Mouse (Mus musculus) C2C12 (cell line): ENCODE data around the gene Gm20388. TPM values are rescaled to one million over a fixed set of nuclear protein-coding genes. Genes with fewer than 3 reads are reported as not detected.

Experiments used
- H3K27me3 ChIP-seq: one replicate; pipeline ENCODE4 v1.6.1; 2011; ENCODE audit not compliant: control insufficient read depth, insufficient read depth, insufficient read length
- H3K36me3 ChIP-seq: one replicate; pipeline ENCODE4 v1.6.1; 2011; ENCODE audit not compliant: control insufficient read depth, insufficient read depth
- H3K4me3 ChIP-seq: one replicate; pipeline ENCODE4 v1.5.1; 2011; ENCODE audit warnings: mild to moderate bottlenecking, control low read depth; ENCODE audit not compliant: poor library complexity, insufficient read depth, severe bottlenecking
- H3K79me2 ChIP-seq: one replicate; pipeline ENCODE4 v1.6.1; 2011; ENCODE audit not compliant: control insufficient read depth, insufficient read depth
- H3K79me3 ChIP-seq: one replicate; pipeline ENCODE4 v1.6.1; 2011; ENCODE audit warnings: low read depth, control low read depth
- H3ac ChIP-seq: one replicate; pipeline ENCODE3; 2011; ENCODE audit warnings: low read depth; ENCODE audit not compliant: control insufficient read depth, insufficient read length
- CEBPB ChIP-seq: IDR thresholded peaks from one replicate; pipeline ENCODE4 v1.6.1; 2011; ENCODE audit warnings: low read depth, mild to moderate bottlenecking, control low read depth, moderate library complexity
- CTCF ChIP-seq: IDR thresholded peaks from one replicate; pipeline ENCODE4 v1.5.1; 2011; ENCODE audit not compliant: control insufficient read depth, insufficient read depth, insufficient read length
- FOSL1 ChIP-seq: IDR thresholded peaks from one replicate; pipeline ENCODE4 v1.8.0; 2011; ENCODE audit warnings: mild to moderate bottlenecking, low read length; ENCODE audit not compliant: poor library complexity, insufficient read depth, severe bottlenecking
- MAX ChIP-seq: IDR thresholded peaks from one replicate; pipeline ENCODE4 v1.6.1; 2011; ENCODE audit warnings: mild to moderate bottlenecking, control low read depth
- MYOD1 ChIP-seq: IDR thresholded peaks from one replicate; pipeline ENCODE4 v1.6.1; 2011; ENCODE audit warnings: low read depth; ENCODE audit not compliant: control insufficient read depth, insufficient read length
- MYOG ChIP-seq: IDR thresholded peaks from one replicate; pipeline ENCODE4 v1.6.1; 2011; ENCODE audit not compliant: control insufficient read depth, insufficient read length; ENCODE audit errors: extremely low read depth
- USF1 ChIP-seq: IDR thresholded peaks from one replicate; pipeline ENCODE4 v1.6.1; 2011; ENCODE audit warnings: low read depth, mild to moderate bottlenecking, control low read depth, moderate library complexity
- polyA plus RNA-seq: library from polyadenylated mRNA; unstranded; fragments of >200 nt; fragmentation: generic; extraction: Trizol; gene quantifications from one replicate; pipeline ENCODE4 v1.2.1, GENCODE M21; 2012; ENCODE audit warnings: missing spikeins

Gm20388 gene
- polyA plus RNA-seq, 1 experiment: 15.0 TPM

- Histone ChIP-seq H3K79me3 (no peaks in the 10 kb centered on the region), H3K4me3 (no peak overlapping the region), H3K36me3 (no peaks in the 10 kb centered on the region), H3ac (no peak overlapping the region), H3K79me2 (peaks cover 7% of the 10 kb centered on the region), H3K27me3 (no peaks in the 10 kb centered on the region)
- TF ChIP-seq MAX (no peak), CTCF (no peak), MYOD1 (no peak), MYOG (no peak), USF1 (no peak), CEBPB (no peak)
Measured at GRCm38 (mm10) chr8:123801538-123801937, 3890.9 kb downstream of the Gm20388 start.

GRCm38 (mm10) chr8:123803639-123804038 is 3893.0 kb downstream of the Gm20388 start:
- no peak overlapping the region for H3K4me3 ChIP-seq
- no peaks in the 10 kb centered on the region for H3K36me3 ChIP-seq
- no peak overlapping the region for H3ac ChIP-seq
- H3K79me3 ChIP-seq: no peaks in the 10 kb centered on the region
- no peak for TF ChIP-seq MAX
- no peak for TF ChIP-seq MYOD1
- no peak for TF ChIP-seq FOSL1
- no peak for TF ChIP-seq CTCF
- TF ChIP-seq CEBPB: no peak
- no peak for TF ChIP-seq USF1
- no peak for TF ChIP-seq MYOG
- H3K79me2 ChIP-seq: peaks cover 28% of the 10 kb centered on the region
- no peaks in the 10 kb centered on the region for H3K27me3 ChIP-seq

- Histone ChIP-seq H3K27me3 (no peaks in the 10 kb centered on the region), H3K4me3 (no peak overlapping the region), H3K79me3 (no peaks in the 10 kb centered on the region), H3K79me2 (peaks cover 35% of the 10 kb centered on the region), H3K36me3 (no peaks in the 10 kb centered on the region), H3ac (no peak overlapping the region)
- TF ChIP-seq USF1 (no peak), CTCF (no peak), CEBPB (no peak), FOSL1 (no peak), MYOD1 (no peak), MYOG (no peak), MAX (no peak)
Measured at GRCm38 (mm10) chr8:123804586-123804985, 3893.9 kb downstream of the Gm20388 start.

- Histone ChIP-seq H3ac (peak overlapping the region; percentile 28), H3K4me3 (peak overlapping the region; percentile 65), H3K27me3 (no peaks in the 10 kb centered on the region), H3K36me3 (no peaks in the 10 kb centered on the region), H3K79me2 (peaks cover 35% of the 10 kb centered on the region), H3K79me3 (no peaks in the 10 kb centered on the region)
- TF ChIP-seq MYOD1 (no peak), MYOG (no peak)
Measured at GRCm38 (mm10) chr8:123805209-123805717, 3894.6 kb downstream of the Gm20388 start.

GRCm38 (mm10) chr8:123805718-123806373 is 3895.2 kb downstream of the Gm20388 start, which contains the start of gene Rab4a:
TSS of gene Rab4a (plus strand) at chr8:123805985.
- peaks cover 35% of the 10 kb centered on the region for H3K79me2 ChIP-seq
- H3K4me3 ChIP-seq: peak within 1 kb of the TSS; percentile 65
- no peaks in the 10 kb centered on the region for H3K27me3 ChIP-seq
- TF ChIP-seq FOSL1 (no peak), CTCF (no peak), MAX (no peak), MYOG (no peak)
- H3K36me3 ChIP-seq: no peaks in the 10 kb centered on the region
- H3K79me3 ChIP-seq: no peaks in the 10 kb centered on the region
- H3ac ChIP-seq: peak within 1 kb of the TSS; percentile 94

- Histone ChIP-seq H3K4me3 (peak overlapping the region; percentile 65), H3K27me3 (no peaks in the 10 kb centered on the region), H3K79me2 (peaks cover 38% of the 10 kb centered on the region), H3ac (peak overlapping the region; percentile 94), H3K36me3 (no peaks in the 10 kb centered on the region), H3K79me3 (no peaks in the 10 kb centered on the region)
- TF ChIP-seq MYOD1 (no peak), MYOG (no peak), CTCF (no peak), USF1 (no peak), FOSL1 (no peak), CEBPB (no peak), MAX (no peak)
Measured at GRCm38 (mm10) chr8:123806374-123806935, 3895.8 kb downstream of the Gm20388 start.
